Mouse (Mus musculus) G1E (cell line): Measurements from ENCODE around the gene Defb48.

Experiments
- CTCF ChIP-seq: IDR thresholded peaks from 2 replicates; pipeline ENCODE4 v1.5.1; 2012; ENCODE audit warnings: low read depth, low read length, inconsistent platforms, mixed read lengths
- GATA1 ChIP-seq: IDR thresholded peaks from 2 replicates; pipeline ENCODE4 v1.6.1; 2012; ENCODE audit warnings: borderline replicate concordance, low read length, inconsistent platforms, mixed read lengths
- GATA2 ChIP-seq: IDR thresholded peaks from 2 replicates; pipeline ENCODE4 v1.6.1; 2012; ENCODE audit warnings: low read depth, low read length, inconsistent platforms, borderline replicate concordance

GRCm38 (mm10) chr14:63011471-63011870 lies 27.2 kb upstream of the Defb48 start, which contains the start of gene Defb43:
- TF ChIP-seq CTCF (no peak), GATA1 (no peak), GATA2 (no peak)
